Mouse (Mus musculus): ENCODE data around the gene Sesn1.
"Not testable (repeated sequence)": the region's sequence is repeated elsewhere in the genome, so short reads cannot be mapped to it uniquely, and the experiment has no call there.

Gene Sesn1

DNA sequence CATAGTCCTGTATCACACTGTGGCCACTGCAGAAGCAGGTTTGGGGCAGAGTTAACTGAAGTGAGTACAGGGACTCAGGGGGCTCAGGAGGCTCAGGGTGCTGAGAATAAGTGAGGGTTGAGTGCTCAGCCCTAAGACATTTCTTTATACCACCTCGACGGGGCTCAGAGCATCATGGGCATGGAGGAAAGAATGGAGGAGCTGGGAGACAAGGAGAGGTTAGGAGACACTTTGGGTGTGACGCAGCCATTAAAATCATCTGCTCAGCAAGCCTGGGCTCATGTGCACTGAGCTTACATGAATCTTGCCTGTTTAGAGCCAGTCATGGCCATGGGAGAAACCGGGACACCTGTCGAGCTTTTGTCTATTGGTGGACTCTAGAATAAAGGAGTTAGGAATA lies 10.7 kb downstream of the Sesn1 start:
- in situ Hi-C loops (cut with MboI; ENCODE audit: low sequenced_read_pairs), result no loop called here

DNA sequence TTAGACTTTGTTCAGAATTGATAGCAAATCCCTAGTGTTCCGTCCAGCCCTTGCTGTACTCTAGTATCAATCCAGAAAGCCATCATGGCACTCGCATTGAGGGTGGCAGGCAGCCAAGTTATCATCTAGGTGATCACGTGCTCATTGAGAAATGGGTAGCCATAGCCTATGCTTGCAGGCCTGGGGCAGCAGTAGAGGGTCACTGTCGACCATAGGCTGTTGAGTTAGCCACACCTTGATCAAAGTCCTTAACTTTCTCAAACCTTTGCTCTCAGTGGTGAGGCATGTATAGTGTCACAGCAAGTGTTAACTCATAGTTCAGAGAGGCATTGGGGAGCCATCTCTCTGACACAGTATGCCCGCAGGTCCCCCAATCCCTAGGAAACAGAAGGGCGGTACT lies 11.4 kb downstream of the Sesn1 start:
- in situ Hi-C loops (cut with MboI; ENCODE audit: low sequenced_read_pairs), result no loop called here

DNA sequence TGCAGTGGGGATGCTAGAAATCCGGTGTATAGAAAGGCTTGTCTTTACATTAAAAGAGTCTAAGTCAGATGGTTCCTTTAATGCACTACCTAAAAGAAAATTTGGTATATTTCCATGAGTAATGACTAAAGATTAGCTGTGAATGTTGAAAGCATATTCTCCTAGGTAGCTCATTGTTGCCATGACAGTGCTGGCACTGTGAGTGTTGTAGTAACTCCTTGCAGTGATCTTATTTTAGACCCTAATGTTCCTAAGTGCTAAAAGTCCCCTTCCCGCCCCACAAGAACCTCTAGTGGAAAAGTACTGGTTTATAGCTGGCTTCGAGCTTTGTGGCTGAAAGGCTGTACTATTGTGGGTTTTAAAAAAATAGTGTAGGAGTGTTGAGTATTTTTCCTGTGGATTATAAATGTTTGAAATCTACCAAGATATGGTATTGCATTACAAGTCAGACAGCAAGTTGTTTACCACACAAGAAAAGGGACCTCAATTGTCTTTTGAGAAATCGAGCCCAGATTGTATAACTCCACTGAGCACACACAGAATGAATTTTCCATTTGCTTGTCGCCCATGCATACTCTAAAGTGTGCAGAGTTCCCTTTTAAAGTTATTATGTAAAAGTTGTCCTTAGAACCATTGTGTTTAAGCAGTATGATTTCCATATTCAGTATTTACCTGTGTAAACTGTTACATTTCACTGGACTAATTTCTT lies 13.0 kb downstream of the Sesn1 start:
- in situ Hi-C loops (cut with MboI; ENCODE audit: low sequenced_read_pairs), result no loop called here

DNA sequence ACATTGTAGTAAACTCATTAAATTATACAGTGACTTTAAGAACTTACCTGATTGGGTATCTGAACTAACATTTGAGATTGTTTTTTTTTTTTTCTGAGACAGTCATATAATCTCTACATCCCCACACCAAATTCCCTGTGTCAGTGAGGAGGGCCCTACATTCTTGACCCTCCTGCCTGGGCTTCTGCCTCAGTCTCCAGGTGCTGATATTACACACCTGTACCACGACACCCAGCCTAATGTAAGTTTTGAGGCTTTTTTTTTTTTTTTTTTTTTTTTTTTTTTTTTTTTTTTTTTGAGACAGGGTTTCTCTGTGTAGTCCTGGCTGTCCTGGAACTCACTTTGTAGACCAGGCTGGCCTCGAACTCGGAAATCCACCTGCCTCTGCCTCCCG lies 13.5 kb downstream of the Sesn1 start:
- in situ Hi-C loops (cut with MboI; ENCODE audit: low sequenced_read_pairs), result not testable (repeated sequence)

DNA sequence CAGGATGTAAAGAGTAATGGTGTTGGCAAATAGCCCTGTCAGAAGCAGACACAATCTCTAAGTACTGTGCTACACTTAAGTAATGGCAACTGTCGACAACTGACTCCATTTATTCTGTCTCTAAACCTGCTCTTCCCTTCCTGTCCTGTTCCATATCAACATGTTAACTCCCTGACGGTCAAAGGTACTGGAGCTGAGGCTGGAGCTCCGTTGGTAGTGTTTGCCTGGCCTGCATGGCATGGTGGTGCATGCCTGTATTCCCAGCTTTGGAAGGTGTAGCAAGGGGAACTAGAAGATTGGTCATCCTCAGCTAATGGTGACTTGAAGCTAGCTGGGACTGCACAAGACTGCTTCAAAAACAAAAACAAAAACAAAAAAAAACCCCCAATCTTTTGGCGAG lies 14.2 kb downstream of the Sesn1 start:
- in situ Hi-C loops (cut with MboI; ENCODE audit: low sequenced_read_pairs), result no loop called here

DNA sequence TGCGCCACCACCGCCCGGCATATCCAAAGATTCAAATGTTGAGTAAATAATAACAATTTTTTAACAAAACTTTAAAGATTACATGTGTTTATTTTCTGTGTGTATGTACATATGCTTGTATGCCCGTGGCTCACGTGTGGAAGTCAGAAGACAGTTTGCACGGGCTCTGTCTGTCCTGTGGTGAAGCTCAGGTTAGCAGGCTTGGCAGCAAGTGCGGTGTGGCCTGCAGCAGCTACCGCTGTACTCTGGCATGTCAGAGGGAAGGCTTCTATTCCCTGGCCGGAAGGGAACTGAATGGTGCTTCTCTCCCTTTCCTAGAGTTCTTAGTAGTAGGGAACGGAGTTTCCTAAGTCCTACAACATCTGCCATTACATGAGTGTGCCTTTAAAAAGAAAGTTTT lies 15.3 kb downstream of the Sesn1 start:
- in situ Hi-C loops (cut with MboI; ENCODE audit: low sequenced_read_pairs), result loop anchor here (5.0 kb wide), 1 partner anchor 467 kb away; no protein-coding TSS in a partner anchor

DNA sequence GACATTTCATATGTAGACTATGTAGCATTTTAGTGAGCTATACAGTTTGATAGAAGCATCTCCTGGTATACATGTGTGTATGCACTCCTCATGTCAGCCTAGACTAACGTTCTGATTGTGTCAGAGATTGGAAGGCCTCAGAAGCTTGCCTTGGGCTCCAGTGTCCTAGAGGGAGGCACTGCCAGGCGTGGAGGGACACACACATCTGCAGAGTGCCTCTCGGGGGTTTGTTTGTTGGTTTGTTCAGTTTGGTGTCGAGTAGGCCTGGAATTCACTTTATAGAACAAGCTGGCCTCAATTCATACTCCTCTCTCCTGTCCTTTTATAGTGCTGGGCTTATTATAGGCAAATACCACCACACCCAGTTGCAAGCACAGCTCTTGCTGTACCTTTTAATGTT lies 16.3 kb downstream of the Sesn1 start:
- in situ Hi-C loops (cut with MboI; ENCODE audit: low sequenced_read_pairs), result loop anchor here (5.0 kb wide), 1 partner anchor 466 kb away; no protein-coding TSS in a partner anchor

DNA sequence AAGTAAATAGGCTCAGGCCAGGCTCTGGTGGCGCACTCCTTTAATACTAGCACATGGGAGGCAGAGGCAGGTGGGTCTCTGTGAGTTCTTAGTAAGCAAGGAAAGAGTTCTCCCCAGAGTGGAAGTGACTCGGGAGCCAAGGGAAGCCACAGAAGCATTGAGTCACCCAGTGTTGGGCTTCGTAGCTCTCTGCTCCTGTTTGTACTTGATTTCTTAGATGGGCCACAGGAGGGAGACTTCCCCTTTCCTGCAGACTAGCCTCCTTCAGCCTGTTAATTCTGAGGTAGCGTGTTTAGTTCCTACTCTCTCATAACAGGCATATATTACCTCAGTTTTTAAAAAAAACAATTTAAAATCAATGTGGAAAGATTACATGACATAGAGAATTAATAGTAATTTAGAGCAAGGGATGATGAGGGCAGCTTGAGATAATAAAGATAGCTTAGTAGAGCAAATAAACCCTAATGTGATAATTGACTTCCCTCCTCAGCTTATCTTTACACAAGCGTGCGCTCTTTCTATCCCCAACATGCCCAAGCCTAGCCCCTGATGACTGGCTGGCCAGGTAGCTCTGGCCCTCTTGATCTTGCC lies 16.9 kb downstream of the Sesn1 start:
- in situ Hi-C loops (cut with MboI; ENCODE audit: low sequenced_read_pairs), result loop anchor here (5.0 kb wide), 1 partner anchor 466 kb away; no protein-coding TSS in a partner anchor

DNA sequence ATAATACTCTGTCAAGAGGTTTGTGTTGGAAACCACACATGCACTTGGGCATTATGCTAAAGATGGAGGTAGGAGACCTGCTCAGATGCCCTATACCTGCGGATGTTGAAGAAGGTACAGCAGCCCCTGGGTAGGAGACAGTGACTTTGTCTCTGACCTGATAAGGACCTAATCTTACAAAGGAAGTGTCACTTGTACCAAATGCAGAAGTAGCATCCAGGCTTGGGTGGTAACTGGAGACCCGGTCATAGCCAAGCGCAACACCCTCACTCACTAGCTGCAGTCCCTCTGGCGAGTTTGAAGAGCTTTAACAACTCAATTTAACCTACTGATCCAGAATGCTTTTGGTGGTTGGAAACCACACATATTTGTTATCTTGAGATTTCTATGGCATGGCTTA lies 18.0 kb downstream of the Sesn1 start:
- in situ Hi-C loops (cut with MboI; ENCODE audit: low sequenced_read_pairs), result loop anchor here (5.0 kb wide), 1 partner anchor 465 kb away; no protein-coding TSS in a partner anchor

DNA sequence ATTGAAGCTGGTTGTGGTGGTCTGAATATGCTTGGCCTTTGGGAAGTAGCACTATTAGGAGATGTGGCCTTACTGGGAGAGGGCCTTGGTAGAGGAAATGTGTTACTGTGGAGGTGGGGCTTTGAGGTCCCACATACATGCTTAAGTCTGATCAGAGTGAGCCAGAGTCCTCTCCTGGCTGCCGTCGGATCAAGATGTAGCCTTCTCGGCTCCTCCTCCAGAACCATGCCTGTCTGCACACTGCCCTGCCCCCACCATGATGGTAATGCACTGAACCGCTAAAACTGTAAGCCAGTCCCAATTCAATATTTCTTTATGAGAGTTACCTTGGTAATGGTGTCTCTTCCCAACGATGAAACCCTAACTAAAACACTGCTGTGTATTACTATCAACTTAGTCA lies 19.5 kb downstream of the Sesn1 start:
- in situ Hi-C loops (cut with MboI; ENCODE audit: low sequenced_read_pairs), result loop anchor here (5.0 kb wide), 1 partner anchor 463 kb away; no protein-coding TSS in a partner anchor

DNA sequence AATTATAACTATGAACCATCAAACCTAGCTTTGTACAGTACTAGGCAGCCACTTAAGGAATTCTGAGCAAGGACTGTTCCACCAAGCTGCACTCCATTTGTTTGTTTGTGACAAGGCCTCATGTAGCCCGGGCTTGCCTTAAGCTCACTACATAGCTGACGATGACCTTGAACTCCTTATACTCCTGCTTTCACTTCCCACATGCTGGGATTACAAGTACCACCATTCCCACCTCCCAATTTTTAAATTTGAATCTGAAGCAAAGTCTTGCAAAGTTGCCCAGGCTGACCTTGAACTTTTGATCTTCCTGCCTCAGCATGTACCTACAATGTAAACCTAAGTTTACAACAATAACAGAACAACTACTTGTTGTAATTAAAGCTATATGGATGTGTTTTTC lies 20.2 kb downstream of the Sesn1 start:
- in situ Hi-C loops (cut with MboI; ENCODE audit: low sequenced_read_pairs), result loop anchor here (5.0 to 10.0 kb wide), 2 partner anchors 145 to 462 kb away; no protein-coding TSS in a partner anchor

DNA sequence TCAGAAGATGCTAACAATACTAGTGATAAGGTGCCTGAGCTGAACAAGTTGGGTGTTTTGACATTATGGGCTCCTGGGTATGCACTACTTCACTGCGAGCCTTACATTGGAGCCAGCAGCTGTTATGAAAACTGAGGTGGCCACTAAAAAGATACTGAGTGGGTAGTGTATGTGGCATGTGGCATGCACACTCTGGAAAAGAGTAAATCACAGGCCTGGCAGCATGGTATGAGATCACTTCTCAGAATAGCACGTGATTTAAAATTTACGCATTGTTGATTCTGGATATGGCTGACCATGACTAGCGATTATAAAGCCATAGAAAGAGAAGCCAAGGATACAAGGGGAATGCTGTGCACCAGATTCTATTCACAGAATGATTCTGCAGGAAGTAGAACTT lies 20.7 kb downstream of the Sesn1 start:
- in situ Hi-C loops (cut with MboI; ENCODE audit: low sequenced_read_pairs), result loop anchor here (10.0 kb wide), 1 partner anchor 144 kb away; no protein-coding TSS in a partner anchor

DNA sequence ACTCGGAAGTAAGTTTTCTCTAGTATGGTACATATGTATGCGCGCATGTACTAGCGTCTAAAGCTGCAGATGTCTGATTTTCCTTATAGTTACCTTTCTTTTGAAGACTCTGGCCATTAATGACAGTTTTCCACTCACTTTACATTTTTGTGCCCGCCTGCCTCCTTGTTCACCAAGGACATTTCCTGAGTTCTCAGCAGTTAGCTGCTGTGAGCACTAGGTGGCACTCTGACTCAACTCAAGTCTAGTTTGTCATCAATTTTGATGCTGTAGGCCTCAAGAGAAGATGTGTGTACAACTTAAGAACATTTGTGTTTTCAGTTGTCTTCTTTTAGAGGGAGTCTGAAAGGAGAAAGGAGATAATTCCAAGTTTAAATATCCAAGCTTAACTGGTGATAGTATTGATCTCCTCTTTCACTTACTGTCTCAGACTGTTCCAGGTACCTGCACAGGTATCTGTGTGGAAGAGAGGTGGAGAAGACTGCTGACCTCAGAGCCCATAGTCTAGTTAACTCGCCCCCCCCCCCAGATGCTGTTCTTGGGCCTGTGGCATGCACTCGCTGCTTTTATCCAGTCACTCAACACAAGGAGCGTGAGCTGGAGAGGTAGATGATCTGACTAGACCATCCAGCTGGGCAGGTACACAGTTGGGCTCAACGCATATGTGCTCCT lies 21.3 kb downstream of the Sesn1 start:
- in situ Hi-C loops (cut with MboI; ENCODE audit: low sequenced_read_pairs), result loop anchor here (10.0 kb wide), 1 partner anchor 144 kb away; no protein-coding TSS in a partner anchor

DNA sequence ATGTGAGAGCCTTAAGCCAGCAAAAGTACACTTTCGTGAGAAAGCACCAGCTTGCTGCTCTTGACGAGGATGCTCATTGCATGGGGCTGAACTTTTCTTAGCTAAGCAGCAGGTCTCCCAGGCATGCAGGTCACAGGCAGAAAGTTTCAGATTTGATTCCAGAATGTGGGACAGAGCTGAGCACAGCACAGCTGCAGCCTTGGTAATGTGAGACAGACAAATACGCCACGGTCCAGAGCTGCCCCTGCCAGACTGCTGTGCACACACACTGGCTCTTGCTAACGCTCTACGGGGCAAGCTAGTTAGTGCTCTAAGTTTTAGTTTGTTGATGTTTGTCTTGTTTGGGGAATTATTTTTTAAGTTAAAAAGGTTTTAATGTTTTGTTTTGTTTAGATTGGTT lies 22.5 kb downstream of the Sesn1 start:
- in situ Hi-C loops (cut with MboI; ENCODE audit: low sequenced_read_pairs), result loop anchor here (10.0 kb wide), 1 partner anchor 143 kb away; no protein-coding TSS in a partner anchor

DNA sequence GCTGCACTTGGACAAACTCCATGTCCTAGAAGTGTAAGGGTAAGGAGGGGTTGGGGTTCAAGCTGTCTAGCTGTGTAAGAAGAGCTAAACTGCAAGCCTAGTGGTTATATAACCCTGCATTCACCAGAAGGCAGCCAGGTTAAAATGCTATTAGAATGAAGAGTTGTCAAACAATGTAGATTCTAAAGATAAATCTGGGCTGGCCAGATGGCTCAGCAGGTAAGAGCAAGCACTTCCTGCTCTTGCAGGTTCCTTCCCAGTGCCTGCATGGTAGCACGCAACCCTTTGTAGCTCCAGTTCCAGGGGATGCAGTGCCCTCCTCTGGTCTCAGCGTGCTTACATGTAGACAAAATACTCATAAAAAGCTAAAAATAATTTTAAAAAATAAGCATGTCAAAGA lies 24.4 kb downstream of the Sesn1 start:
- in situ Hi-C loops (cut with MboI; ENCODE audit: low sequenced_read_pairs), result loop anchor here (10.0 kb wide), 1 partner anchor 141 kb away; no protein-coding TSS in a partner anchor

DNA sequence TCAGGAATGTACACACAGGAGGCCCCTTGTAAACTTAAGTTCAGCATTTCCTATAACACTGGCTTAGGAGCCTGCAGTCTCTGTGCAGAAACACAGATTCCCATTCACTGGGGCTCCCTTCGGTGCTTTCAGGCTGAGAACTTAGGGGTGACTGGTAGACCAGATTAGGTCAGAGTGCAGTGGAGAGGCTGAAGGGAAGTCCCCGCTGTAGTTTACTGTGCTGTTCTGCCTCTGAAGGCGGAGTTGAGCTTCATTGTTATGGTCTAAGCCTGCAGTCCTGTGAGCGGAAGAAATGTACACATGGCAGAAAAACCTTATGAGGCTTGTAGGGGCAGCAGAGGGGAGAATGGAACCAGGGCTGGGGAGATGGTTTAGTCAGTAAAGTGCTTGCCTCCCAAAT lies 29.2 kb downstream of the Sesn1 start:
- in situ Hi-C loops (cut with MboI; ENCODE audit: low sequenced_read_pairs), result loop anchor here (10.0 kb wide), 1 partner anchor 136 kb away; no protein-coding TSS in a partner anchor

DNA sequence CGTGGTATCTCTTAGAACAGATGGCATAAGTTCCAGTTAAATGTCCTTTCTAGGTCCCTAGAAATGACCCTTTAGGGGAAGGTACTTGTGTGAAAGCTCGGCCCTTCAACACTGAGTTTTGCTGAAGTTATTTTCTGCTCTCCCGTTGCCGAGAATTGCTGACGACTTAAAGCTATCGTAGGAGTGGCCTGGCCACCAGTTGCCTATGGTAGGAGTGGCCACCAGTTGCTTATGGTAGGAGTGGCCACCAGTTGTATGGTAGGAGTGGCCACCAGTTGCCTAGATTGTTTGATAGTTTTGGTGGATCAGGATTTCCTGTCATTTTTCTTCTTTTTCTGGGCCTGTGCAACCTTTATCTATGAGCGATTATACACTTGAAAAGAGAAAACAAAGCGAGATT lies 38.0 kb downstream of the Sesn1 start:
- in situ Hi-C loops (cut with MboI; ENCODE audit: low sequenced_read_pairs), result no loop called here

DNA sequence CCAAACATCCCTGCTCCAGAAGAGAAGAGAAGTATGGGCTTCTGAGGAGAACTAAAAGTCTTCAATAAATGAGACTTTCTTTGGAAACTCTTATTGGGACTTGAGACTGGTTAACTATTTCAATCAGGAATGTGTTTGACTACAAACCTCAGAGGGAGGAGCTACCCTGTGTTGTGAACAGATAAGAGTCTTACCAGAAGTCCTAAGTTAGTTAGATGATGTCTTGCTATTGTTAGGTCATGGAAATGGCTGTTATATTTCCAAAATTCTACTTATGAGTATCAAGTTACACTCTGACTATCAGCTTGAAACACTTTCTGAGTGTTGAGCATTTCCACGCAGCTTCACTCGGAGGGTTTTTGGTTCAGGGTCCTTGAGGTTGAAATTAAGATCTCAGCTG lies 39.0 kb downstream of the Sesn1 start:
- in situ Hi-C loops (cut with MboI; ENCODE audit: low sequenced_read_pairs), result no loop called here

DNA sequence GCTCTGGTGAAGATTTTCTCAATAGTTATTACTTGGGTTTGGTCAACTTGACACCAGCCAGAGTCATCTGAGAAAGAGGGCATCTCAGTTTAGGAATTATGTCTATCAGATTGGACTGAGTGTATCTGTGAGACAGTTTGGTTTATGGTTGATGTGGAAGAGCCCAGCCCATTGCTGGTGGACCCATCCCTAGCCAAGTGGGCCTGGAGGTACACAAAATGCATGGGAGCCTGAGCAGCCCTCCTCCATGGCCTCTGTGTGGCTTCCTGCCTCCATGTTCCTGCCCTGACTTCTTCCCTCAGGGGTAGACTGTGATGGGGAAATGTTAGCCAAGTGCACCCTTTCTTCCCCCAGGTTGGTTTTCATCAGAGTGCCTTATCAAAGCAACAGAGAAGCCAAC lies 50.1 kb downstream of the Sesn1 start:
- in situ Hi-C loops (cut with MboI; ENCODE audit: low sequenced_read_pairs), result no loop called here

DNA sequence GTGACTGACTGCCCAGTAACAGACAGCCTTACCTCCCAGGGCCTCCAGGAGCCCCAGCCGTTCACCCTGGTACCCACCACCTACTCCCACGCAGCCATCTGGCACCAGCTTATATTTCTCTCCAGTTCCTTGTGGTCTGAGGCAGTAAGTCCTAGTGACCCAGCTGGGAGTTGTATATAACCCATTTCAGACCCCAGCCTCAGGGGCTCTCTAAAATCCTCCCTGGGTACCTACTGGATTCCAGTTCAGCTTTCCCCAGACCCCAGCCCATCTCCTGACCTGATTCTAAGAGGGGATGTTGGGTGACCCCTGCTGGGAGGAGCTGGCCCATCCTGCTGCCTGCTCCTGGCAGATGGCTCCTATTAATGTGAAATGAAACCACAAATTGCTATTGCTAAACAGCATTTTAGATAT lies 50.5 kb downstream of the Sesn1 start:
- in situ Hi-C loops (cut with MboI; ENCODE audit: low sequenced_read_pairs), result no loop called here

DNA sequence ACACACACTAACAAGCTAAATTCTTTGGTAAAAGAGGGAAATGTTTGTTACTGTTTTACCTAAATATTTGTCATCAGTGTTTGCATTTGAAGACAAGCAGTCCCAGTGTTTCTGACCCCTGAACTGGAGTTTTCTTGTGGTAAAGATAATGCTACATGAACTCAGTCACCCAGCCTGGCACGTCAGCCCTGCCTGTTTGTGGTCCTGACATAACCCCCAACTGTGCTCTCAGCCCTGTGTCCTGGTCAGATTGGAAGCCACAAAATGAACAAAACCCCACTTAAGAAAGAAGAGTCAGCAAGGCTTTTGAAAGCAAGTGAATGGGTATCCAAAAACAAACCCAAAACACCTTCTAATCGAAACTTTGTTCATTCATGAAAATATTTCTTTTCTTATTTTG lies 53.3 kb downstream of the Sesn1 start:
- in situ Hi-C loops (cut with MboI; ENCODE audit: low sequenced_read_pairs), result no loop called here

Measured in CH12F3 (cell line).